Mouse (Mus musculus) heart, embryonic 11.5 days (tissue): ENCODE data around the gene Gm11939. TPM values are rescaled to one million over a fixed set of nuclear protein-coding genes. Genes with fewer than 3 reads are reported as not detected.
"Not testable (repeated sequence)": the region's sequence is repeated elsewhere in the genome, so short reads cannot be mapped to it uniquely, and the experiment has no call there.

ENCODE experiments used
- ATAC-seq: fragments of 200-750 bp; cut with Nextera tagmentation; replicated peaks from 2 replicates; pipeline ENCODE4 v1.8.0; 2017; ENCODE audit warnings: moderate library complexity; ENCODE audit not compliant: insufficient number of reproducible peaks, low FRiP score, low TSS enrichment
- H3K27ac ChIP-seq: fragments of 300-500 bp; sonication (generic); 2 replicates; pipeline ENCODE4 v1.5.1; 2014; ENCODE audit warnings: mild to moderate bottlenecking, low read depth, low read length
- H3K27me3 ChIP-seq: fragments of 300-500 bp; sonication (generic); 2 replicates; pipeline ENCODE4 v1.6.1; 2014; ENCODE audit warnings: mild to moderate bottlenecking, low read length, mixed read lengths; ENCODE audit not compliant: control insufficient read depth, insufficient read depth
- H3K36me3 ChIP-seq: fragments of 300-500 bp; sonication (generic); 2 replicates; pipeline ENCODE4 v1.6.1; 2014; ENCODE audit warnings: mild to moderate bottlenecking, low read length, moderate library complexity, mixed read lengths; ENCODE audit not compliant: control insufficient read depth, insufficient read depth
- H3K4me1 ChIP-seq: fragments of 300-500 bp; sonication (generic); 2 replicates; pipeline ENCODE4 v1.6.1; 2014; ENCODE audit warnings: low read length; ENCODE audit not compliant: control insufficient read depth, insufficient read depth
- H3K4me2 ChIP-seq: fragments of 300-500 bp; sonication (generic); 2 replicates; pipeline ENCODE4 v1.6.1; 2014; ENCODE audit warnings: mild to moderate bottlenecking, moderate library complexity
- H3K4me3 ChIP-seq: fragments of 300-500 bp; sonication (generic); 2 replicates; pipeline ENCODE4 v1.5.1; 2014; ENCODE audit warnings: low read depth, low read length
- H3K9ac ChIP-seq: fragments of 300-500 bp; sonication (generic); 2 replicates; pipeline ENCODE4 v1.6.1; 2014; ENCODE audit warnings: mild to moderate bottlenecking, low read depth, low read length, moderate library complexity
- H3K9me3 ChIP-seq: fragments of 300-500 bp; sonication (generic); replicated peaks from 2 replicates; pipeline ENCODE4 v1.6.1; 2016; ENCODE audit warnings: low read length; ENCODE audit not compliant: control insufficient read depth
- WGBS: fragments of 180-500 bp; shearing (Covaris S2); extraction: QIAGEN DNeasy Blood & Tissue Kit; methylation state at CpG from one replicate; pipeline ENCODE4 v1.1.7; 2014; ENCODE audit not compliant: insufficient replicate concordance; 5-methylcytosine and 5-hydroxymethylcytosine counted together
- polyA plus RNA-seq: library from polyadenylated mRNA; unstranded; fragments of >200 nt; fragmentation: Nextera tagmentation; extraction: Ambion mirVana; gene quantifications from 2 replicates; pipeline ENCODE4 v1.2.1, GENCODE M21; 2014

Gene Gm11939
- polyA plus RNA-seq = not detected in 2 replicates

DNA sequence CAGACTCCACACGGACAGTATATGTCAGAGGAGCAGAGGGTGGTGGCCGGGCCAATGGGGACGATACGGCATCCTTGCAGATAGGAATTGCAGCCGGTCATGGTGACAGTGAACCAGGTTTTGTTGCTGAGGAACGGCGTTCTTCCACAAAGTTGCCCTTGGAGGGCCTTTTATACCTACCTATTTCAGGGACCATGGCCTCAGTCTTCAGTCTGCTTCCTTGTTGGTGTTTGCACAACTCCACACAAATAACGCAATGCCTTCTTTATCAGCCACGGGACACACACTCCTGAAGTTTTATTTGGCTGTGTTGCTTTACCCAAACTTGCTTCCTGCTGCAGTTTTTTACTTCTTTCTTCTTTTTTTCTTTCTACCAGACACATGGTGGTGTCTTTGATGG lies at the start of gene Gm11939:
Gene Gm11939, minus strand, starts transcription at position 101 of the 400 bp plus-strand sequence.
- no peak within 1 kb of the TSS for H3K9ac ChIP-seq
- H3K9me3 ChIP-seq = no peaks in the 10 kb centered on the region
- H3K4me3 ChIP-seq = no peak within 1 kb of the TSS
- no peaks in the 10 kb centered on the region for H3K4me1 ChIP-seq
- no peak for ATAC-seq
- H3K27ac ChIP-seq = no peak within 1 kb of the TSS
- no peak within 1 kb of the TSS for H3K4me2 ChIP-seq
- WGBS = 81% methylated on average over 9 of the region's 9 CpGs
- no peaks in the 10 kb centered on the region for H3K27me3 ChIP-seq
- no peaks in the 10 kb centered on the region for H3K36me3 ChIP-seq

DNA sequence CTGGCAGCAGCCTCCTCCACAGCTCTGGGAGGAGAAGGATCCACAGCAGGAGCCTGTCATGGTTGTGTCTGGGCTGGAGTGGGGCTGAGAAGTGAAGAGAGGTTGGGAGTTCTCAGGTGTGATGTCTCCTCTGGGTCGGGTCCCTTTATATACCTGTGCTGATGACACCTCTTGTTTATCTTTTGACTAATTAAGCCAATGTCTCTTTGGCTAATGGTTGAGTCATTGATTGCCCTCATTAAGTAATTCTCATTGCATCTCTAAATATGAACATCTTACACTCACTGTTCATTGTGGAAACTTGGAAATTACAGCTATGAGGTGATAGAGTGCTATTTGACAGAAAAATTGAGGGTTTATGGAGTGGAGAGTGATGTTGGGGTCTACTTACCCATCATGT lies 43.9 kb upstream of the Gm11939 start, which contains the start of gene Gm11938:
Gene Gm11938, minus strand, starts transcription at position 101 of the 400 bp plus-strand sequence.
- H3K27ac ChIP-seq = not testable (repeated sequence)

GRCm38 (mm10) chr11:99597742-99598141 lies 38.5 kb upstream of the Gm11939 start, which contains the start of gene Krtap9-3:
TSS of gene Krtap9-3 (minus strand) at chr11:99598105.
- not testable (repeated sequence) for H3K9me3 ChIP-seq, H3K27ac ChIP-seq, ATAC-seq, H3K4me1 ChIP-seq, H3K9ac ChIP-seq, H3K36me3 ChIP-seq, H3K4me3 ChIP-seq, H3K4me2 ChIP-seq, H3K27me3 ChIP-seq
- 73% methylated on average over 6 of the region's 6 CpGs for WGBS

More for the DNA sequence above, 43.9 kb upstream of the Gm11939 start, which contains the start of gene Gm11938:
- H3K27me3 ChIP-seq, H3K9ac ChIP-seq, ATAC-seq, H3K9me3 ChIP-seq, H3K36me3 ChIP-seq, H3K4me1 ChIP-seq, H3K4me2 ChIP-seq, H3K4me3 ChIP-seq: not testable (repeated sequence)
- WGBS = 70% methylated on average over 1 of the region's 1 CpGs

GRCm38 (mm10) chr11:99590981-99591380 lies 31.7 kb upstream of the Gm11939 start, which contains the start of gene Krtap1-3:
TSS of gene Krtap1-3 (minus strand) at chr11:99591339.
- H3K4me1 ChIP-seq = no peaks in the 10 kb centered on the region
- no peak within 1 kb of the TSS for H3K9ac ChIP-seq
- no peaks in the 10 kb centered on the region for H3K36me3 ChIP-seq
- WGBS = 68% methylated on average over 6 of the region's 6 CpGs
- H3K4me2 ChIP-seq = no peak within 1 kb of the TSS
- H3K9me3 ChIP-seq = no peaks in the 10 kb centered on the region
- no peak within 1 kb of the TSS for H3K4me3 ChIP-seq
- no peak within 1 kb of the TSS for H3K27ac ChIP-seq
- H3K27me3 ChIP-seq = no peaks in the 10 kb centered on the region
- no peak for ATAC-seq

DNA sequence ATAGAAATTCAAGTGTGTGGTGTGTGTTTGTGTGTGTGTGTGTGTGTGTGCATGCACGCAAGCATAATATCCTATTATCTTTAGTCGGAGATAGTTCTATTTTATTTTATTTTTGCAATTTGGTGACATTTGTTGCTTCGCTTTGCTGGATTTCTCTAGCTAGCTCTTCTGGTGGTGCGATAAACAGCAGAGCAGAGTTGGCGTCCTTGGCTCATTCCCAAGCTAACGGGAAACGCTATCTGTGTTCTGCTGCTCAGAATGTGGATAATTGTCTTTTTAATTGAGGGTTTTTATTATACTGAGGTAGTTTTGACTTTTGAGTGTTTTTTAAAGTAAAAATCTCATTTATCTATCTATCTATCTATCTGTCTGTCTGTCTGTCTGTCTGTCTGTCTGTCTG lies 25.8 kb upstream of the Gm11939 start:
- Histone ChIP-seq H3K27ac (no peak overlapping the region), H3K4me1 (no peaks in the 10 kb centered on the region), H3K4me2 (no peak overlapping the region), H3K4me3 (no peak overlapping the region), H3K27me3 (no peaks in the 10 kb centered on the region), H3K9ac (no peak overlapping the region), H3K36me3 (no peaks in the 10 kb centered on the region), H3K9me3 (no peaks in the 10 kb centered on the region)
- 86% methylated on average over 7 of the region's 7 CpGs for WGBS
- ATAC-seq = no peak

GRCm38 (mm10) chr11:99583245-99583704 lies 24.0 kb upstream of the Gm11939 start, which contains the start of gene Krtap1-4:
TSS of gene Krtap1-4 (minus strand) at chr11:99583654.
- no peaks in the 10 kb centered on the region for H3K36me3 ChIP-seq
- 73% methylated on average over 5 of the region's 5 CpGs for WGBS

GRCm38 (mm10) chr11:99581564-99581963 lies 22.3 kb upstream of the Gm11939 start:
- no peak for ATAC-seq
- no peak overlapping the region for H3K9ac ChIP-seq
- H3K4me3 ChIP-seq = no peak overlapping the region
- H3K27ac ChIP-seq = no peak overlapping the region
- H3K4me2 ChIP-seq = no peak overlapping the region
- H3K9me3 ChIP-seq = no peaks in the 10 kb centered on the region
- WGBS = 74% methylated on average over 6 of the region's 6 CpGs
- H3K4me1 ChIP-seq = no peaks in the 10 kb centered on the region
- no peaks in the 10 kb centered on the region for H3K27me3 ChIP-seq
- no peaks in the 10 kb centered on the region for H3K36me3 ChIP-seq

More at GRCm38 (mm10) chr11:99583245-99583704, 24.0 kb upstream of the Gm11939 start, which contains the start of gene Krtap1-4:
- Histone ChIP-seq H3K9me3 (no peaks in the 10 kb centered on the region), H3K4me1 (no peaks in the 10 kb centered on the region), H3K4me3 (no peak within 1 kb of the TSS), H3K4me2 (no peak within 1 kb of the TSS), H3K9ac (no peak within 1 kb of the TSS), H3K27me3 (no peaks in the 10 kb centered on the region), H3K27ac (no peak within 1 kb of the TSS)
- ATAC-seq = no peak

DNA sequence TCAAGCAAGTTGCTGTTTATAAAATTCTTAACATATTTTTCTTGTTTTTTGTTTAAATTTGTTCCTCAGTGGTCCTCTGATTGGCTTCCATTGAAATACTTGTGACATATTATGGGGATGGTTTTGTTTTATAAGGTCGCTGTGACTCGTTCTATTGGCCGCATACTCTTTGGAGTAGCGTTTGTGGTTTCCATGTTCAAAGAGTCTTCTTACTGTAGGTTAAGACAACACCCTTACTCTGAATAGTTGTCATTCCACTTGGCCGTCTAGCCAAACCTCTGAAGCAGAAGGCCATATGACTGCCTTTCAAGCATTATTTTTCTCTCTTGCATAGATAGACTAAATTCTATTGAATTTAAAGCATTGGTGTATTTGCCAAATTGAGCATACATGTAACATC lies 21.8 kb upstream of the Gm11939 start:
- Histone ChIP-seq H3K9ac (no peak overlapping the region), H3K27me3 (no peaks in the 10 kb centered on the region), H3K27ac (no peak overlapping the region), H3K4me3 (no peak overlapping the region), H3K4me1 (no peaks in the 10 kb centered on the region), H3K9me3 (no peaks in the 10 kb centered on the region), H3K4me2 (no peak overlapping the region), H3K36me3 (no peaks in the 10 kb centered on the region)
- 89% methylated on average over 5 of the region's 5 CpGs for WGBS
- ATAC-seq = no peak

- H3K4me3 ChIP-seq = no peak within 1 kb of the TSS
- 79% methylated on average over 6 of the region's 6 CpGs for WGBS
- no peak within 1 kb of the TSS for H3K4me2 ChIP-seq
- no peak for ATAC-seq
- H3K9me3 ChIP-seq = no peaks in the 10 kb centered on the region
- no peak within 1 kb of the TSS for H3K9ac ChIP-seq
- H3K27me3 ChIP-seq = no peaks in the 10 kb centered on the region
- no peaks in the 10 kb centered on the region for H3K36me3 ChIP-seq
- H3K27ac ChIP-seq = no peak within 1 kb of the TSS
- no peaks in the 10 kb centered on the region for H3K4me1 ChIP-seq
Observed at GRCm38 (mm10) chr11:99580636-99581035, 21.4 kb upstream of the Gm11939 start, which contains the start of gene Krtap1-5. TSS of gene Krtap1-5 (minus strand) at chr11:99581016.
